Mouse (Mus musculus) kidney, adult 18-20 months (tissue): ENCODE results near the gene Phka2.
A peak's percentile ranks its signal among the peaks of the same experiment; 100 is the strongest.

ENCODE experiments used
- DNase-seq: peaks from one replicate; pipeline ENCODE4 v3.0.0; 2021

Phka2 gene

DNA sequence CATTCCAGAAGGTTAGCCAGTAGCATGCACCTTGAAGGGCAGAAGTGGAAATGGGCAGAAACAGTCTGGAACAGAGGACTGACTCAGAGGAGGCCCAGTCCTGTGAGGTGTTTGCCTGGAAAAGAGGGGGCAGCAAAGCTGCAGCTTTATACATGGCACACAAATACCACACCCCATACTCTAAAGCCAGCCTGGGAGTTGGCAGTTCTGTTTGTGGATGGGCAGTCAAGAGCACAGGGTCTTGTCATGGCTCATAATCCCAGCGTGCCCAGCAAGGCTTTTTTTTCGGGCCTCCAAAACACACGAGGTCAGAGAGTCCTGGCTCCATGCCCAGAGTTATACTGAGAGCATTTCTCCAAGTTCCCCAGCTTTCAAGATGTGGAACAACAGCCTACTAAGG, 99.1 kb downstream of the Phka2 start:
- DNase-seq = peak; percentile 16

DNA sequence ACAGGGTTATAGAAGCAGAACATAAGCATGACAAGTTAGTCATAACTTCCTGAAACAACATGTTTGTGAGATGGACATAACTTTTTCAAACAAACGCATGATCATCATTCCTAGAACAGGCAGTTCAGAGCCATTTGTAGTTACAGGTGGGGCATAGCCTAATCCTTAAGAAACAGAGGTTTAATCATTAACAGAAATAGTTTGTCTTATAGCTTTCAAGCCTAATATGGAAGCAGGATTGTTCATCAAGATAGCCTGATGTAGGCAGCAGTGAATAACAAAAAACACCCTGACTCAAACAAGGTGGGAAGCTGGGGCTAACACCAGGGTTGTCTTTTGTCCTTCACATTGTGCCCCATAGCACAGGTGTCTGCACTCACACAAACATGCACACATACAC, 100.8 kb downstream of the Phka2 start:
- no peak for DNase-seq

DNA sequence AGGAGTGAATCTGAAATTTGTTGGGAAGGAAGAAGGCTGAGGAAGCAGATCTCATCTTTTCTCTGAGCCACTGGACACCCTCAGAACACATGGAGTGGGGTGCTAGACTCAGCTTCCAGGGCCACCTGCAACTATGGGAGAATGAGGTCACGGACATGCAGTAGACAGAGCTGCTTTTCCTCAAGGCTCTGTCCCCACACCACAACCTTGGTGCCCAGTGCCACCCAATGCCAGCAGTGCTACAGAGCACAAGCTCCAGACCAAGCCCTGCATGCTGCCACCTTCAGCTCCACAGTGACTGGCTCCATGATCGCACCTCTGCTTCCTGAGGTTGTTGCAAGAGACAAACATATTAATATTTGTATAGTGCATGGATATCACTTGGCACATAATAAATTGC, 101.3 kb downstream of the Phka2 start:
- DNase-seq = no peak

DNA sequence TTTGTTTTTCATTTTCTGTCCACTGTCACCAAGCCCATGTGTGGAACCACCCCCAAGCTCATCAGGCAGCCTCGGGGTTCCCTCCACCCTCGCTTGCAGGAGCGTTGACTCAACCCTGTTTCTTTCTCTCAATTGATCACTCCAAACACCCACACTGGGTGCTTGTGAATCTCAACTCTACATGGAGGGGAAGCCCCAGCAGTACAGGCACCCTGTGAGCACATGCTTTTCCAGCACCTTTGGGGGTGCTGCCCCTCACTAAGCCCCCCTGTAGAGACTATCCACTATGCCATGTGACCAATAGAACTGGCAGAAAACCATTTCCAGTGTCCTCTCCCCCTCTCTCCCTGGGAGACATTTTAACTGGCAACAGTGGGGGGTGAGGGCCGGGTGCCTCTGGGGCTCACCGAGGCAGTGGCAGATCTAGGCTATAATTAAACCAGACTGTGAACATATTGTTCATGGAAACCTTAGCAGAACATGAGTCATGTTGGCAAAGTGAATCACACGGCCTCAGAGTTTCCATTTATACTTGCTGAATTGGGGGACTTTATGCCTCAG, 102.1 kb downstream of the Phka2 start:
- DNase-seq = no peak

DNA sequence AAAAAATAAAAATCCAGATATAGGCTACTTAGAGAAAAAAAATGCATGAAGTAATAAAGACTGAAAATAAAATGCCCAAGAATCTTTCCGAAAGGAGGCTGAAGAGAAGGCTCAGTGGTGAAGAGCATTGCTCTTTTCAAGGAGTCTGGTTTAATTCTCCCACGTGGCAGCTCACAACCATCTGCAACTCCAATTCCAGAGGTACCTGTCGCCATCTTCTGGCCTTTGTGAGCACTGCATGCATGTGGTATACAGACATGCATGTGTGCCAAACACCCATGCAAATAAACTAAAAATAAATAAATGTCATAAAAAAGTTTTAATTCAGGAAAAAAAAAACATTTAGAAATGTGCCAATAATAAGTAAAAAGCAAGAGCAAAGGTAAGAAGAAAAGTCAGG, 107.9 kb downstream of the Phka2 start:
- peak; percentile 40 for DNase-seq

DNA sequence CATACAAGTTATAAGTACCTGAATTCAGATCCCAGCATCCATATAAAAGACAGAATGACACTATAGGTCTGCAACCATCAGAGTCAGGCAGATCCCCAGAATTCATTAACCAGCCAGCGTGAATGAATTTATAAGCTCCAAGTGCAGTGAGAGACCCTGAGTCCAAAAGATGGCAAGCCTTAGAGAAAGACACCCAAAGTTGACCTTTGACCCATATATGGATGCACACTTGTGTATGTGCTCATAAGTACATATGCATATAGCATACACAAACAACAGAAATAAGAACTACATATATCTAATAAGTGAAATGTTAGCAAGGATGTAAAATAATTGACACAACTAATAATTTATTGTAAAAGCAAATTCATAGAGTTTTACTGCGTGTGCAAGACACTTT, 108.5 kb downstream of the Phka2 start:
- DNase-seq = no peak

DNA sequence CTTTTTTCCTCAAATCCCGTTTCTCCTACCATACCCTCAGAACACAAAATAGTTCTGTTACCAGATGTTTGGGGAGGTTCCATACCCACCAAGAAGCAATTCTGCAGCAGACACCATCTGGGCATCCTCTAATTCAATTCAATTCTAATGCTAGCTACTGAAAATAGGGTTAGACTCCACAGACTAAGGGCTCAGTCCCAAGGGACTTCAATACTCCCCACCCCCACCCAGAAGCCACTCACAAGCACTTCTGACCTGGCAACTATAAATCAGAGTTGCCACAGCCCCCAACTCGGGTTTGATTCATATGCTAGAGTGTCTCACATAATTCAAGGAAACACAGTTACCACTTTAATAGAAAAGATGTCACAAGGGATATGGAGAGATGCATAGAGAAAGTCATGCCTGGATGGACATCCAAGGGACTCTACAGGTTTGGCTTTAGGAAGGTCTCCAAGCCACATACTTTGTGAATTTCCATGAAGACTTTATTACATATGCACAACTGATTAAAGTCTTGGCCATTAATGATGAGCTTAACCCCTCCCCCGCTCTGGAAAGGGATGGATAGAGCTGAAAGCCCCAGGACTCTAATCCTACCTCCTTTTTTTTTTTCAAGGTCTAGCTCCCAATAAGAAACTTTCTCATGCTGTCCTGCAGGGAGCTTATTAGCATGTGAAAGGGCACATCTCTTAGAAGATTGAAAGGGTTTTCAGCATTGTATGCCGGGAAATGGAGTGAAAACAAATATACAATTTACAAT, 109.1 kb downstream of the Phka2 start:
- DNase-seq = no peak
